Mouse (Mus musculus): ENCODE results near the gene Swsap1.
A peak's percentile ranks its signal among the peaks of the same experiment; 100 is the strongest.

Gene Swsap1

GRCm38 (mm10) chr9:21955570-21956281 is at the start of gene Swsap1:
Swsap1 (plus strand) TSS chr9:21955755.
- peak; percentile 98 to 100 for DNase-seq (ENCODE audit: inconsistent age in 2 of 2, low spot score in 1 of 2)

- DNase-seq (ENCODE audit: inconsistent age in 2 of 2, low spot score in 1 of 2): no peak
Observed at GRCm38 (mm10) chr9:21908216-21908615, 47.3 kb upstream of the Swsap1 start.

GRCm38 (mm10) chr9:21909474-21910223 is 45.9 kb upstream of the Swsap1 start:
- DNase-seq (ENCODE audit: inconsistent age in 2 of 2, low spot score in 1 of 2): no peak

- DNase-seq (ENCODE audit: inconsistent age in 2 of 2, low spot score in 1 of 2): peak in 1 of 2 experiments; percentile 40
Observed at GRCm38 (mm10) chr9:21916851-21917492, 38.6 kb upstream of the Swsap1 start.

GRCm38 (mm10) chr9:21917493-21918034 is 38.0 kb upstream of the Swsap1 start:
- peak in 1 of 2 experiments; percentile 81 for DNase-seq (ENCODE audit: inconsistent age in 2 of 2, low spot score in 1 of 2)

- DNase-seq (ENCODE audit: inconsistent age in 2 of 2, low spot score in 1 of 2): peak; percentile 98 to 99
Observed at GRCm38 (mm10) chr9:21918035-21918592, 37.4 kb upstream of the Swsap1 start, which contains the start of gene Rab3d. Rab3d (minus strand) TSS chr9:21918192.

GRCm38 (mm10) chr9:21918692-21919384 is 36.7 kb upstream of the Swsap1 start:
- peak in 1 of 2 experiments; percentile 47 for DNase-seq (ENCODE audit: inconsistent age in 2 of 2, low spot score in 1 of 2)

GRCm38 (mm10) chr9:21923036-21923435 is 32.5 kb upstream of the Swsap1 start:
- peak in 1 of 2 experiments; percentile 62 for DNase-seq (ENCODE audit: inconsistent age in 2 of 2, low spot score in 1 of 2)

- DNase-seq (ENCODE audit: inconsistent age in 2 of 2, low spot score in 1 of 2): peak in 1 of 2 experiments; percentile 50
Observed at GRCm38 (mm10) chr9:21923490-21924098, 32.0 kb upstream of the Swsap1 start.

- DNase-seq (ENCODE audit: inconsistent age in 2 of 2, low spot score in 1 of 2): peak; percentile 98 to 99
Observed at GRCm38 (mm10) chr9:21924099-21924493, 31.5 kb upstream of the Swsap1 start.

- DNase-seq (ENCODE audit: inconsistent age in 2 of 2, low spot score in 1 of 2): peak in 1 of 2 experiments; percentile 56
Observed at GRCm38 (mm10) chr9:21925034-21925433, 30.5 kb upstream of the Swsap1 start.

GRCm38 (mm10) chr9:21925506-21925905 is 30.0 kb upstream of the Swsap1 start:
- no peak for DNase-seq (ENCODE audit: inconsistent age in 2 of 2, low spot score in 1 of 2)

- DNase-seq (ENCODE audit: inconsistent age in 2 of 2, low spot score in 1 of 2): peak; percentile 80 to 93
Observed at GRCm38 (mm10) chr9:21926155-21926554, 29.4 kb upstream of the Swsap1 start.

- DNase-seq (ENCODE audit: inconsistent age in 2 of 2, low spot score in 1 of 2): no peak
Observed at GRCm38 (mm10) chr9:21926784-21927183, 28.8 kb upstream of the Swsap1 start.

GRCm38 (mm10) chr9:21927208-21927753 is 28.3 kb upstream of the Swsap1 start, which contains the start of the genes Ccdc159 and Tmem205:
Ccdc159 (plus strand) TSS chr9:21927471.
Tmem205 (minus strand) TSS chr9:21927556.
- peak; percentile 98 for DNase-seq (ENCODE audit: inconsistent age in 2 of 2, low spot score in 1 of 2)

GRCm38 (mm10) chr9:21929208-21929607 is 26.3 kb upstream of the Swsap1 start:
- DNase-seq (ENCODE audit: inconsistent age in 2 of 2, low spot score in 1 of 2): no peak

GRCm38 (mm10) chr9:21932006-21932405 is 23.5 kb upstream of the Swsap1 start:
- DNase-seq (ENCODE audit: inconsistent age in 2 of 2, low spot score in 1 of 2): no peak

- DNase-seq (ENCODE audit: inconsistent age in 2 of 2, low spot score in 1 of 2): no peak
Observed at GRCm38 (mm10) chr9:21932445-21933137, 23.0 kb upstream of the Swsap1 start.

- no peak for DNase-seq (ENCODE audit: inconsistent age in 2 of 2, low spot score in 1 of 2)
Observed at GRCm38 (mm10) chr9:21934021-21934420, 21.5 kb upstream of the Swsap1 start.

Measured in adrenal gland, adult (tissue).